Mouse (Mus musculus): ENCODE data around the gene Rhno1. TPM values are rescaled to one million over a fixed set of nuclear protein-coding genes. Genes with fewer than 3 reads are reported as not detected.

The Rhno1 gene
- polyA plus RNA-seq, 1 experiment from 2014 or later, result 95.7 TPM

DNA sequence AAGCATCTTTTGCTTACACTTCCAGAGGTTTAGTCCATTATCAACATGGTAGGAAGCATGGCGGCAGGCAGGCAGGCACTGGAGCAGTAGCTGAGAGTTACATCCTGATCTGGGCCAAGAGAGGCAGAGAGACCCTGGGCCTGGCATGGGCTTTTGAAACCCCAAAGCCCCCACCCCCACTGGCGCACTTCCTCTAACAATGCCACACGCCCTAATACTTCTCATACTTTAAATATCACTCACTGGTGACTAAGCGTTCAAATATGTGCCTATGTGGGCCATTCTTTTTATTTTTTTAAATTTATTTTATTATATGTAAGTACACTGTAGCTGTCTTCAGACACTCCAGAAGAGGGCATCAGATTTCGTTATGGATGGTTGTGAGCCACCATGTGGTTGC, 3.8 kb upstream of the Rhno1 start:
- Histone ChIP-seq H3K9me3 (ENCODE audit: control insufficient read depth, low read length) (no peaks in the 10 kb centered on the region), H3K4me1 (ENCODE audit: control insufficient read depth, insufficient read depth, low read length) (peaks cover 13% of the 10 kb centered on the region), H3K27ac (ENCODE audit: low read length) (no peak overlapping the region), H3K4me3 (ENCODE audit: low read length) (no peak overlapping the region), H3K4me2 (ENCODE audit: low read depth, low read length) (no peak overlapping the region), H3K36me3 (ENCODE audit: control insufficient read depth, insufficient read depth, low read length) (peaks cover 27% of the 10 kb centered on the region), H3K27me3 (replicated peaks; ENCODE audit: control insufficient read depth, insufficient read depth, low read length) (no peaks in the 10 kb centered on the region), H3K9ac (ENCODE audit: low read depth, low read length) (no peak overlapping the region)
- WGBS, result 92% methylated on average over 5 of the region's 5 CpGs
- ATAC-seq, result no peak

DNA sequence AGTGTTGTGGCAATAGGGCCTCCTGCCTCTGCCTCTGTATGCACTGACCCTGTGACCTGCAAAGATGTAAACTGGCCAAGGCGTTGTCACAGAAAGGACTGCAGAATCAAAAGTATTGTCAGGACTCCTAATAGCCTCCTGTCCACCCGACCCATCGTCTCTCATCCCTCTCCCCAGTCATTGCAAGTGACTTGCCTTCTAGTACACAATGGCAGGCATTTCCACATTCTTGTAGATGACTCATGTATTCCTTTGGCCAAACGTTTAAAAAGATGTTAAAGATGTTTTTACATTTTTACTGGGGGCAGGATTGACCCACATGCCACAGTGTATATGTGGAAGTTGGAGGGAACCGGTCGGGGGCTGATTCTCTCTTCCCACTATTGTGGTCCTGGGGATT, 2.0 kb upstream of the Rhno1 start:
- WGBS, result 72% methylated on average over 6 of the region's 6 CpGs

DNA sequence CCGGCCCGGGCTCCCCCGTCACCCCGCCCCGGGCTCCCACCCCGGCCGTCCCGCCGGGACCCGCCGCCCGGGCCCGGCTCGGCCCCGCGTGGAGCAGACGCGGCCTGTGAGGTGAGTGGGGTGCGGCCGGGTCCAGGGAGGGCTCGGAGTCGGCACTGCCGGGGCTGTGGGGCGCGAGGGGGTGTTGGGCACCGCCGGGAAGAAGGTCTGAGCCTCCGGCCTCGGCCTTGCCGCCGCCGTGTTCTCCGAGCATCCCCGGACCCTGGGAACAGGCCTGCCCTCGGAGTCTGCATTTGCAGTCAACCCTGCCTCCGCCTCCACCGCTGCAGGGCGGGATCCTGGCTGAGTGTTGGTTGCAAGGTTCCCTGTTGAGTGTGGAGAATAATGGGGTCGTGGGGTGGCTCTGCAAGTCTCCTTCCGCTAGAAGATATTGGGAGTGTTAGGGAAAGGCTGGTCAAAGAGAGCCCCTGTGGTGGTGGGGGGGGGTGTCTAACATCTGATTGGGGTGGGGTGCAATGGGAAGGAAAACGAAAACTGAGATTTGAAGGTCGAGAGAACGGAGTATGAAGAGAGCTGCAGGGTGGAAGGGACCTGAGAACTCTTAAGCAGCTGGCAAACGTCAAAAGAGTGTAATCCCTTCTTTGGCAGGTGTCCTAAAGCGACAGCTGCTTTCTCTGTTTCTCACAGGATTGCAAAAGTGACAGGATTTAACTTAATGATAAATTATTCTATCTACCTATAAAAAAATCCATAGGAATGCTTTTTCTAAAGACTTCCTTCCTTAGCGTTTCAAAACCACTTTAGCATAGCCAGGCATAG, 505 bp upstream of the Rhno1 start:
- ATAC-seq, result peak; percentile 42; the same call in 1 of the 2 replicates
- WGBS, result 1% methylated on average over 38 of the region's 46 CpGs

More for the DNA sequence above, 2.0 kb upstream of the Rhno1 start:
- no peaks in the 10 kb centered on the region for H3K9me3 ChIP-seq (ENCODE audit: control insufficient read depth, low read length)
- no peak for ATAC-seq
- H3K27ac ChIP-seq (ENCODE audit: low read length), result no peak overlapping the region
- no peak overlapping the region for H3K4me3 ChIP-seq (ENCODE audit: low read length)
- 0 out of 2 replicates have a peak overlapping the region, but pooled peaks have one; percentile 7 for H3K9ac ChIP-seq (ENCODE audit: low read depth, low read length)
- H3K4me1 ChIP-seq (ENCODE audit: control insufficient read depth, insufficient read depth, low read length), result peaks cover 22% of the 10 kb centered on the region
- peaks cover 20% of the 10 kb centered on the region for H3K36me3 ChIP-seq (ENCODE audit: control insufficient read depth, insufficient read depth, low read length)
- H3K27me3 ChIP-seq (replicated peaks; ENCODE audit: control insufficient read depth, insufficient read depth, low read length), result no peaks in the 10 kb centered on the region
- no peak overlapping the region for H3K4me2 ChIP-seq (ENCODE audit: low read depth, low read length)

DNA sequence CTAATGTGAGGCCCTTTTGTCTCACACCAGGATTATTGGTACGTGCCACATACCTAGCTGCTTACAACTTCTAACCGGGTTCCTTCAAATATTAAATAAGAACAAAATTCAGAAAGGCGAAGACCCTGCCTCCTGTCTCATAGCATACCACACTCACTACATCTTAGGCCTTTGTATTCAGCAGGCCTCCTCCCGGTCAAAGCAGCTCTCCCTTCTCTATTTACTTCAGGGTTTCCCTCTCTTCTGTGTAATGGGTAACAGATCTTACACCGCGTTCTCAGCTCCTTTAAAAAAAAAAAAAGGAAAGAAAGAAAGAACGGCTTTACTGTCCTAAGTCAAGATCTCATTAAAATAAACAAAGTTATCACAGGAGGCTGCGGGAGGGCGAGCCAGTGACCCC, 810 bp downstream of the Rhno1 start:
- peak overlapping the region; percentile 96 for H3K4me3 ChIP-seq (ENCODE audit: low read length)
- WGBS, result 14% methylated on average over 9 of the region's 9 CpGs
- H3K4me2 ChIP-seq (ENCODE audit: low read depth, low read length), result peak overlapping the region; percentile 55
- peaks cover 17% of the 10 kb centered on the region for H3K36me3 ChIP-seq (ENCODE audit: control insufficient read depth, insufficient read depth, low read length)
- peaks cover 23% of the 10 kb centered on the region for H3K4me1 ChIP-seq (ENCODE audit: control insufficient read depth, insufficient read depth, low read length)
- no peaks in the 10 kb centered on the region for H3K9me3 ChIP-seq (ENCODE audit: control insufficient read depth, low read length)
- ATAC-seq, result peak; percentile 11; the same call in 1 of the 2 replicates
- peak overlapping the region; percentile 87 for H3K9ac ChIP-seq (ENCODE audit: low read depth, low read length)
- H3K27me3 ChIP-seq (replicated peaks; ENCODE audit: control insufficient read depth, insufficient read depth, low read length), result no peaks in the 10 kb centered on the region
- peak overlapping the region; percentile 96 for H3K27ac ChIP-seq (ENCODE audit: low read length)

More for the DNA sequence above, 505 bp upstream of the Rhno1 start:
- Histone ChIP-seq H3K4me2 (ENCODE audit: low read depth, low read length) (peak overlapping the region; percentile 55), H3K27ac (ENCODE audit: low read length) (peak overlapping the region; percentile 96), H3K36me3 (ENCODE audit: control insufficient read depth, insufficient read depth, low read length) (peaks cover 18% of the 10 kb centered on the region), H3K9me3 (ENCODE audit: control insufficient read depth, low read length) (no peaks in the 10 kb centered on the region), H3K4me1 (ENCODE audit: control insufficient read depth, insufficient read depth, low read length) (peaks cover 23% of the 10 kb centered on the region), H3K9ac (ENCODE audit: low read depth, low read length) (peak overlapping the region; percentile 87), H3K4me3 (ENCODE audit: low read length) (peak overlapping the region; percentile 96), H3K27me3 (replicated peaks; ENCODE audit: control insufficient read depth, insufficient read depth, low read length) (no peaks in the 10 kb centered on the region)

DNA sequence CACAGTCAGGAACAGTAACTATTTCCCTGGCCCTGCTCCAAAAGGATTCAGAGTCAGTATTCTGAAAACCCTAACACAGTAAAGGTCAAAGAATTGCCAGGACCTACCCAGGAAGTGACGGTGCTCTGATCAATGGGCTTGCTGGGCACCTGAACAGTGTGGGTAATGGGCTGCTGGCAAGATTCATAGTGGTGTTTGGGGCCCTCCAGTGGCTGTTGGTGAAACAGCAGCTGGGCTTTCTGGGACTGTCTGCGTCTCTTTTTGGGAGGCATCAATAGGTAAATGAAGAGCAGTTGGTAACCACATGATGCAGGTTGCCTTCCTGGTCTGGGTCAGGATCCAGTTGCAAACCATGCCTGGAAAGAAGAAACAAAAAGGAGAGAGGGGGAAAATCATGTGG, 3.7 kb downstream of the Rhno1 start:
- Histone ChIP-seq H3K4me3 (ENCODE audit: low read length) (no peak overlapping the region), H3K4me1 (ENCODE audit: control insufficient read depth, insufficient read depth, low read length) (peaks cover 25% of the 10 kb centered on the region), H3K9me3 (ENCODE audit: control insufficient read depth, low read length) (no peaks in the 10 kb centered on the region), H3K36me3 (ENCODE audit: control insufficient read depth, insufficient read depth, low read length) (peaks cover 13% of the 10 kb centered on the region), H3K4me2 (ENCODE audit: low read depth, low read length) (no peak overlapping the region), H3K9ac (ENCODE audit: low read depth, low read length) (no peak overlapping the region), H3K27ac (ENCODE audit: low read length) (no peak overlapping the region), H3K27me3 (replicated peaks; ENCODE audit: control insufficient read depth, insufficient read depth, low read length) (no peaks in the 10 kb centered on the region)
- WGBS, result 24% methylated on average over 2 of the region's 2 CpGs
- ATAC-seq, result no peak

DNA sequence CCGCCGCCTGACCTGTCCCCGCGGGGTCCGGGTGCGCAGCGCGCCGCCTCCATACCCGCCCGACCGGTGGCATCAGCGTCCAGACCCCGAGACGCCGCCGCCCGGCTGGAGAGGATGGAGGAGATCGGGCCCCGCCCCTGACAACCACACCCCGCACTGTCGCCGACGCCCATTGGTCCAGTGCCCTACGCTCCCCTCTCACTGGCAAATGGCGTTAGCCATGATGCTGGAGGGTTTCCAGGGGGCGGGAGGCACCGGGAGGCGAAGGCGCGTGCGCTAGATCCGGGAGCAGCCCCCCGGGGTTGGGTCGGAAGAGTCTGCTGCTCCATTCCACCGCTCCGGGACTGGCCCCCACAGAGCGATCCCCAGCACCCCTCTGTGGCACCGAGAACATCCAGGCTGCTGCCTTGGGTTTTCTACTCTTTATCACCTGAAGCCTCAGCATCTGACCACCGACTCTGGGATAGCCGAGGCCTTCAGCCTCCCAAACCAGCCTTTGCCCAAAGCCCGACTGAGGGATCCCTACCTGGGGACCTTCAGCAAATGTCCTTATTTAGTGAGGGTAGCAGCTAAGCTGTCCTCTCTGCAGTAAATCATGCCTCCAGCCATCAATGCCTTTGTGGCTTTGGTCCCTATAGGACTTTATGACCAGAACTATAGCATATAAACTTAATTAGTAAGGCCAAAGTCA, 6.8 kb downstream of the Rhno1 start, which contains the start of gene Tulp3:
Tulp3 (minus strand) TSS at position 126 of the 691 bp plus-strand sequence.
- peak; percentile 99 for ATAC-seq
- Histone ChIP-seq H3K9me3 (ENCODE audit: control insufficient read depth, low read length) (no peaks in the 10 kb centered on the region), H3K36me3 (ENCODE audit: control insufficient read depth, insufficient read depth, low read length) (peaks cover 14% of the 10 kb centered on the region), H3K27ac (ENCODE audit: low read length) (peak within 1 kb of the TSS; percentile 84), H3K4me1 (ENCODE audit: control insufficient read depth, insufficient read depth, low read length) (peaks cover 12% of the 10 kb centered on the region), H3K9ac (ENCODE audit: low read depth, low read length) (peak within 1 kb of the TSS; percentile 84), H3K27me3 (replicated peaks; ENCODE audit: control insufficient read depth, insufficient read depth, low read length) (no peaks in the 10 kb centered on the region), H3K4me2 (ENCODE audit: low read depth, low read length) (peak within 1 kb of the TSS; percentile 88), H3K4me3 (ENCODE audit: low read length) (peak within 1 kb of the TSS; percentile 84)
- under 1% methylated on average over 42 of the region's 42 CpGs for WGBS

DNA sequence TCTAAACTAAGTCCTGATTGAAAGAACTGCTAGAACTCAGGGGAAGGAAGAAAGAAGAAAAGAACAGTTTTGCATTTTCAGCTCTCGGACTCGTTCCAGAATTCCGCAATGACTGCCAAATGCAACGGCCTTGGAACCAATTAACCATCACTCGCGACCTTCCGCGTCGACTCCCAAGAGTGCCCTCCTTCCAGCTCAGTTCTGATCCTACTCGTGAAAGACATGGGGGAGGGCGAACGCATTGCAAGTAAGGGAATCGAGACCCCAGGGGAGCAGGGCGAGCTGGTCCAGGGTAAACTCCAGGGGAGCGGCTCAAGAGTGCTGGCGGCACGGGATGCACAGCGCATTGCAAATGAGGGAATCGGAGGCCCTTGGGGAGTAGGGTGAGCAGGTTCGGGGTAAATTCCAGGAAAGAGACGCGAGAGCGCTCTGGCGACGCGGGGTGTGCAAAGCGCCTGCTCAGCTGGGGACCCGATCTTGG, 7.5 kb downstream of the Rhno1 start:
- Histone ChIP-seq H3K27ac (ENCODE audit: low read length) (peak overlapping the region; percentile 84), H3K9ac (ENCODE audit: low read depth, low read length) (peak overlapping the region; percentile 84), H3K4me3 (ENCODE audit: low read length) (peak overlapping the region; percentile 84), H3K4me2 (ENCODE audit: low read depth, low read length) (peak overlapping the region; percentile 88), H3K36me3 (ENCODE audit: control insufficient read depth, insufficient read depth, low read length) (peaks cover 15% of the 10 kb centered on the region), H3K9me3 (ENCODE audit: control insufficient read depth, low read length) (no peaks in the 10 kb centered on the region), H3K4me1 (ENCODE audit: control insufficient read depth, insufficient read depth, low read length) (peaks cover 11% of the 10 kb centered on the region), H3K27me3 (replicated peaks; ENCODE audit: control insufficient read depth, insufficient read depth, low read length) (no peaks in the 10 kb centered on the region)
- ATAC-seq, result peak; percentile 87
- WGBS, result under 1% methylated on average over 28 of the region's 28 CpGs

DNA sequence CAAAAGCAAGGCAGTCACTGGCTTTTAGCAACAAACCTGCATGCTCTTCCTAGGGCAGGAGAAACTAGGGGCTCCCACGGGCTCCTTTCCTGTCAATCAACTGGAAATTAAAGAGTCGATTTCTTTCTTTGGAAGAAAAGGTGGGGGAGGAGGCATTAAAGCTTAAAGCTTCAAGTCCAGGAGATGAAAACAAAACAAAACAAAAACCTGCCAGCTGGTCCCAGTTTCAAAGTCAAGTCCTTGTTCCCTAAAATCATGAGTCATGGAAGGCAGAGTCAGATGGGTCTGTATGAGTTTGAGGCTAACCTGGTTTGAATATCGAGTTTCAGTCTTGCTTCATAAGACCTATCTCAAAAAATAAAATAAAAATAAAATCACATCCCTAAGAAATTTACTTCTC, 8.6 kb downstream of the Rhno1 start:
- peaks cover 8% of the 10 kb centered on the region for H3K4me1 ChIP-seq (ENCODE audit: control insufficient read depth, insufficient read depth, low read length)
- no peak overlapping the region for H3K4me2 ChIP-seq (ENCODE audit: low read depth, low read length)
- H3K9ac ChIP-seq (ENCODE audit: low read depth, low read length), result no peak overlapping the region
- 69% methylated on average over 3 of the region's 3 CpGs for WGBS
- peaks cover 15% of the 10 kb centered on the region for H3K36me3 ChIP-seq (ENCODE audit: control insufficient read depth, insufficient read depth, low read length)
- no peak overlapping the region for H3K27ac ChIP-seq (ENCODE audit: low read length)
- no peak for ATAC-seq
- H3K9me3 ChIP-seq (ENCODE audit: control insufficient read depth, low read length), result no peaks in the 10 kb centered on the region
- no peaks in the 10 kb centered on the region for H3K27me3 ChIP-seq (replicated peaks; ENCODE audit: control insufficient read depth, insufficient read depth, low read length)
- no peak overlapping the region for H3K4me3 ChIP-seq (ENCODE audit: low read length)

DNA sequence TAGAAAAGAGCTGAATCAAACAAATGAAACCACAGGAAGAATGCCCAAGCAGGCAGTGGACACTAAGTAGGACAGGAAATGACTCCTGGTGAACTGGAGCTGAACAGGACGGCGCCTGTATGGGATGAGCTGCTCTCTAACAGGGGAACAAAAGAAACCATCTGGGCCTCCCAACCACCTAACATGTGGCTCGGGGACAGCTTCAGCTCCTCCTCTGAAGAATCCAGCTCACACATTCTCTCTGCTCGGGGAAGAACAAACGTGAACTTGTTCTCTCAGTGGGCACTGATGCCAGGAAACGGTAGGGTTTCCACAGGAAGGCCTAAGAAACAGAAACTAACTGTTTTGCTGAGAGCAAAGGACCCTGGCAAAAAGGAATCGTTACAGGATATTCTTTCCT, 13.0 kb downstream of the Rhno1 start:
- no peak overlapping the region for H3K9ac ChIP-seq (ENCODE audit: low read depth, low read length)
- H3K27me3 ChIP-seq (replicated peaks; ENCODE audit: control insufficient read depth, insufficient read depth, low read length), result no peaks in the 10 kb centered on the region
- no peak overlapping the region for H3K4me3 ChIP-seq (ENCODE audit: low read length)
- no peak for ATAC-seq
- H3K27ac ChIP-seq (ENCODE audit: low read length), result no peak overlapping the region
- H3K36me3 ChIP-seq (ENCODE audit: control insufficient read depth, insufficient read depth, low read length), result 0 out of 2 replicates have a peak, but pooled peaks cover 2% of the 10 kb centered on the region
- H3K9me3 ChIP-seq (ENCODE audit: control insufficient read depth, low read length), result no peaks in the 10 kb centered on the region
- H3K4me2 ChIP-seq (ENCODE audit: low read depth, low read length), result no peak overlapping the region
- WGBS, result 48% methylated on average over 7 of the region's 7 CpGs
- peaks cover 3% of the 10 kb centered on the region; the same call in 1 of the 2 replicates for H3K4me1 ChIP-seq (ENCODE audit: control insufficient read depth, insufficient read depth, low read length)
